Mouse (Mus musculus) embryo, embryonic 11.5 days (tissue): ENCODE data around the gene Mlycd.
A peak's percentile ranks its signal among the peaks of the same experiment; 100 is the strongest.
"Not testable (repeated sequence)": the region's sequence is repeated elsewhere in the genome, so short reads cannot be mapped to it uniquely, and the experiment has no call there.

Source experiments
- DNase-seq: peaks from one replicate; pipeline ENCODE4 v3.0.0-alpha.2; 2012; ENCODE audit warnings: low read depth, low spot score

The Mlycd gene

GRCm38 (mm10) chr8:119394524-119395026 is at the start of gene Mlycd:
Gene Mlycd, plus strand, starts transcription at chr8:119394878.
- peak; percentile 80 for DNase-seq

- DNase-seq, result no peak
These were observed 49.5 kb upstream of the Mlycd start for GRCm38 (mm10) chr8:119345029-119345682.

GRCm38 (mm10) chr8:119345683-119346075 is 49.0 kb upstream of the Mlycd start:
- DNase-seq, result no peak

- DNase-seq, result no peak
These were observed 43.0 kb upstream of the Mlycd start for GRCm38 (mm10) chr8:119351647-119352046.

GRCm38 (mm10) chr8:119352977-119353658 is 41.6 kb upstream of the Mlycd start:
- DNase-seq, result no peak

GRCm38 (mm10) chr8:119353659-119354023 is 41.0 kb upstream of the Mlycd start:
- DNase-seq, result no peak

- DNase-seq, result not testable (repeated sequence)
These were observed 38.0 kb upstream of the Mlycd start for GRCm38 (mm10) chr8:119356631-119357030.

- no peak for DNase-seq
These were observed 36.5 kb upstream of the Mlycd start for GRCm38 (mm10) chr8:119358175-119358574.

GRCm38 (mm10) chr8:119358836-119359235 is 35.8 kb upstream of the Mlycd start:
- peak; percentile 20 for DNase-seq

GRCm38 (mm10) chr8:119360686-119361295 is 33.9 kb upstream of the Mlycd start:
- DNase-seq, result no peak

GRCm38 (mm10) chr8:119374716-119375115 is 20.0 kb upstream of the Mlycd start:
- DNase-seq, result not testable (repeated sequence)

- no peak for DNase-seq
These were observed 16.2 kb upstream of the Mlycd start for GRCm38 (mm10) chr8:119378476-119378875.

GRCm38 (mm10) chr8:119380619-119381018 is 14.1 kb upstream of the Mlycd start:
- peak; percentile 14 for DNase-seq

GRCm38 (mm10) chr8:119384478-119384877 is 10.2 kb upstream of the Mlycd start:
- peak; percentile 47 for DNase-seq

- DNase-seq, result no peak
These were observed 8.8 kb upstream of the Mlycd start for GRCm38 (mm10) chr8:119385854-119386253.

GRCm38 (mm10) chr8:119386988-119387387 is 7.7 kb upstream of the Mlycd start:
- no peak for DNase-seq

GRCm38 (mm10) chr8:119394097-119394496 is 581 bp upstream of the Mlycd start:
- DNase-seq, result no peak

- peak; percentile 14 for DNase-seq
These were observed 633 bp downstream of the Mlycd start for GRCm38 (mm10) chr8:119395072-119395950.

GRCm38 (mm10) chr8:119398558-119398957 is 3.9 kb downstream of the Mlycd start:
- no peak for DNase-seq

GRCm38 (mm10) chr8:119399255-119399654 is 4.6 kb downstream of the Mlycd start:
- no peak for DNase-seq

- no peak for DNase-seq
These were observed 5.5 kb downstream of the Mlycd start for GRCm38 (mm10) chr8:119400122-119400671.
